Mouse (Mus musculus) forebrain, embryonic 11.5 days (tissue): ENCODE data around the gene Rab11fip4. TPM values are rescaled to one million over a fixed set of nuclear protein-coding genes. Genes with fewer than 3 reads are reported as not detected.

Experiments
- ATAC-seq: fragments of 200-750 bp; cut with Nextera tagmentation; replicated peaks from 2 replicates; pipeline ENCODE4 v1.8.0; 2017; ENCODE audit warnings: moderate TSS enrichment; ENCODE audit not compliant: low FRiP score
- DNase-seq: peaks from one replicate; pipeline ENCODE4 v3.0.0-alpha.2; 2017; ENCODE audit warnings: low spot score
- H3K27ac ChIP-seq: fragments of 300-500 bp; sonication (generic); 2 replicates; pipeline ENCODE4 v1.5.1; 2014; ENCODE audit warnings: low read depth, low read length
- H3K27me3 ChIP-seq: fragments of 300-500 bp; sonication (generic); 2 replicates; pipeline ENCODE4 v1.6.1; 2014; ENCODE audit warnings: mild to moderate bottlenecking, low read length, mixed read lengths; ENCODE audit not compliant: control insufficient read depth, insufficient read depth
- H3K36me3 ChIP-seq: fragments of 300-500 bp; sonication (generic); 2 replicates; pipeline ENCODE4 v1.6.1; 2014; ENCODE audit warnings: mild to moderate bottlenecking, low read length, moderate library complexity, mixed read lengths; ENCODE audit not compliant: control insufficient read depth, insufficient read depth
- H3K4me1 ChIP-seq: fragments of 300-500 bp; sonication (generic); replicated peaks from 2 replicates; pipeline ENCODE4 v1.6.1; 2014; ENCODE audit warnings: low read length, mixed read lengths; ENCODE audit not compliant: control insufficient read depth, insufficient read depth
- H3K4me2 ChIP-seq: fragments of 300-500 bp; sonication (generic); 2 replicates; pipeline ENCODE4 v1.6.1; 2014; ENCODE audit warnings: low read depth, mild to moderate bottlenecking, low read length, moderate library complexity, mixed read lengths; ENCODE audit not compliant: severe bottlenecking
- H3K4me3 ChIP-seq: fragments of 300-500 bp; sonication (generic); 2 replicates; pipeline ENCODE4 v1.5.1; 2014; ENCODE audit warnings: low read depth, low read length
- H3K9ac ChIP-seq: fragments of 300-500 bp; sonication (generic); 2 replicates; pipeline ENCODE4 v1.6.1; 2014; ENCODE audit warnings: low read length
- H3K9me3 ChIP-seq: fragments of 300-500 bp; sonication (generic); 2 replicates; pipeline ENCODE4 v1.6.1; 2016; ENCODE audit warnings: low read length, mixed read lengths; ENCODE audit not compliant: control insufficient read depth
- WGBS: fragments of 180-500 bp; shearing (Covaris S2); extraction: QIAGEN DNeasy Blood & Tissue Kit; methylation state at CpG from one replicate; pipeline ENCODE4 v1.1.7; 2014; 5-methylcytosine and 5-hydroxymethylcytosine counted together
- polyA plus RNA-seq: library from polyadenylated mRNA; unstranded; fragments of >200 nt; fragmentation: Nextera tagmentation; extraction: Ambion mirVana; gene quantifications from 2 replicates; pipeline ENCODE4 v1.2.1, GENCODE M21; 2014

Gene Rab11fip4
- polyA plus RNA-seq, 1 experiment from 2014 or later = 16.0 TPM

- WGBS = 70% methylated on average over 2 of the region's 2 CpGs
- H3K4me1 ChIP-seq = no peaks in the 10 kb centered on the region
- DNase-seq = no peak
- ATAC-seq = no peak
- no peak overlapping the region for H3K4me2 ChIP-seq
- H3K36me3 ChIP-seq = no peaks in the 10 kb centered on the region
- no peaks in the 10 kb centered on the region for H3K9me3 ChIP-seq
- H3K27me3 ChIP-seq = no peaks in the 10 kb centered on the region
- H3K4me3 ChIP-seq = no peak overlapping the region
- no peak overlapping the region for H3K9ac ChIP-seq
- H3K27ac ChIP-seq = no peak overlapping the region
Measured at GRCm38 (mm10) chr11:79730462-79730861, 139.4 kb downstream of the Rab11fip4 start.

- 83% methylated on average over 5 of the region's 5 CpGs for WGBS
- DNase-seq (no peak), ATAC-seq (no peak)
- Histone ChIP-seq H3K36me3 (no peaks in the 10 kb centered on the region), H3K4me1 (no peaks in the 10 kb centered on the region), H3K9ac (no peak overlapping the region), H3K4me3 (no peak overlapping the region), H3K4me2 (no peak overlapping the region), H3K27ac (no peak overlapping the region), H3K27me3 (no peaks in the 10 kb centered on the region), H3K9me3 (no peaks in the 10 kb centered on the region)
Measured at GRCm38 (mm10) chr11:79731476-79731875, 140.5 kb downstream of the Rab11fip4 start.

- H3K36me3 ChIP-seq = no peaks in the 10 kb centered on the region
- no peak overlapping the region for H3K9ac ChIP-seq
- DNase-seq = no peak
- no peak overlapping the region for H3K4me2 ChIP-seq
- H3K27ac ChIP-seq = no peak overlapping the region
- no peaks in the 10 kb centered on the region for H3K27me3 ChIP-seq
- H3K4me3 ChIP-seq = no peak overlapping the region
- H3K9me3 ChIP-seq = no peaks in the 10 kb centered on the region
- no peak for ATAC-seq
- 95% methylated on average over 6 of the region's 6 CpGs for WGBS
- 0 out of 2 replicates have a peak, but pooled peaks cover 4% of the 10 kb centered on the region for H3K4me1 ChIP-seq
Measured at GRCm38 (mm10) chr11:79733013-79733412, 142.0 kb downstream of the Rab11fip4 start.

GRCm38 (mm10) chr11:79736232-79737006, 145.4 kb downstream of the Rab11fip4 start:
- Histone ChIP-seq H3K36me3 (no peaks in the 10 kb centered on the region), H3K27ac (no peak overlapping the region), H3K4me1 (0 out of 2 replicates have a peak, but pooled peaks cover 4% of the 10 kb centered on the region), H3K4me3 (no peak overlapping the region), H3K9ac (no peak overlapping the region), H3K27me3 (no peaks in the 10 kb centered on the region), H3K4me2 (no peak overlapping the region), H3K9me3 (no peaks in the 10 kb centered on the region)
- 84% methylated on average over 15 of the region's 15 CpGs for WGBS
- ATAC-seq (no peak), DNase-seq (no peak)

GRCm38 (mm10) chr11:79737126-79737697, 146.2 kb downstream of the Rab11fip4 start:
- no peak overlapping the region for H3K9ac ChIP-seq
- no peaks in the 10 kb centered on the region for H3K27me3 ChIP-seq
- no peaks in the 10 kb centered on the region for H3K9me3 ChIP-seq
- H3K27ac ChIP-seq = no peak overlapping the region
- no peak overlapping the region for H3K4me3 ChIP-seq
- no peaks in the 10 kb centered on the region for H3K36me3 ChIP-seq
- no peak overlapping the region for H3K4me2 ChIP-seq
- H3K4me1 ChIP-seq = 0 out of 2 replicates have a peak, but pooled peaks cover 4% of the 10 kb centered on the region
- no peak for ATAC-seq
- 72% methylated on average over 12 of the region's 12 CpGs for WGBS
- DNase-seq = no peak

- H3K9ac ChIP-seq = no peak overlapping the region
- H3K4me2 ChIP-seq = no peak overlapping the region
- no peaks in the 10 kb centered on the region for H3K9me3 ChIP-seq
- no peak for ATAC-seq
- H3K27ac ChIP-seq = no peak overlapping the region
- DNase-seq = no peak
- whole genome bisulfite sequencing = 94% methylated on average over 6 of the region's 6 CpGs
- H3K36me3 ChIP-seq = no peaks in the 10 kb centered on the region
- H3K27me3 ChIP-seq = no peaks in the 10 kb centered on the region
- 0 out of 2 replicates have a peak, but pooled peaks cover 4% of the 10 kb centered on the region for H3K4me1 ChIP-seq
- no peak overlapping the region for H3K4me3 ChIP-seq
Measured at GRCm38 (mm10) chr11:79737865-79738502, 147.0 kb downstream of the Rab11fip4 start.

- no peak for ATAC-seq
- DNase-seq = no peak
- 0 out of 2 replicates have a peak, but pooled peaks cover 4% of the 10 kb centered on the region for H3K4me1 ChIP-seq
Measured at GRCm38 (mm10) chr11:79738725-79739558, 147.9 kb downstream of the Rab11fip4 start.

More at GRCm38 (mm10) chr11:79738725-79739558, 147.9 kb downstream of the Rab11fip4 start:
- Histone ChIP-seq H3K9me3 (no peaks in the 10 kb centered on the region), H3K4me2 (no peak overlapping the region), H3K27me3 (no peaks in the 10 kb centered on the region), H3K4me3 (no peak overlapping the region), H3K9ac (no peak overlapping the region), H3K36me3 (no peaks in the 10 kb centered on the region), H3K27ac (no peak overlapping the region)
- WGBS = 80% methylated on average over 19 of the region's 19 CpGs
